Mouse (Mus musculus) brain, embryonic 14.5 days (tissue): ENCODE measurements around the gene Tigd2.

Experiments
- CTCF ChIP-seq: fragments of 200-500 bp; IDR thresholded peaks from 2 replicates; pipeline ENCODE4 v1.5.1; 2012; ENCODE audit warnings: inconsistent platforms, mild to moderate bottlenecking, moderate library complexity, borderline replicate concordance; ENCODE audit not compliant: insufficient read depth, insufficient read length; ENCODE audit errors: extremely low read depth
- POLR2A ChIP-seq: fragments of 200-500 bp; IDR thresholded peaks from 2 replicates; pipeline ENCODE4 v1.6.1; 2012; ENCODE audit warnings: mild to moderate bottlenecking, inconsistent platforms, borderline replicate concordance; ENCODE audit not compliant: poor library complexity, insufficient read depth, insufficient read length, severe bottlenecking; ENCODE audit errors: extremely low read depth

- no peak for TF ChIP-seq POLR2A
- peak; percentile 73; the same call in 1 of the 2 replicates for TF ChIP-seq CTCF
Observed at GRCm38 (mm10) chr6:59180376-59180996, 28.2 kb upstream of the Tigd2 start.
